Mouse (Mus musculus): ENCODE measurements around the gene Mrpl43.

GRCm38 (mm10) chr19:45053451-45053850 is 47.2 kb upstream of the Mrpl43 start:
- TF ChIP-seq CTCF (IDR thresholded peaks at IDR 0.05; ENCODE audit: extremely low read depth, insufficient read depth, low read length), result no peak
- TF ChIP-seq POLR2A (IDR thresholded peaks at IDR 0.05; ENCODE audit: extremely low read depth, insufficient read depth, low read length), result no peak
